Mouse (Mus musculus) kidney, embryonic 14.5 days (tissue): ENCODE measurements around the gene Atcay. TPM values are rescaled to one million over a fixed set of nuclear protein-coding genes. Genes with fewer than 3 reads are reported as not detected.
A peak's percentile ranks its signal among the peaks of the same experiment; 100 is the strongest.

Experiments
- ATAC-seq: fragments of 200-750 bp; cut with Nextera tagmentation; 2 replicates; pipeline ENCODE4 v1.8.0; 2017; ENCODE audit warnings: moderate number of reproducible peaks, mild to moderate bottlenecking, moderate TSS enrichment, moderate library complexity; ENCODE audit not compliant: low FRiP score, low TSS enrichment
- H3K27ac ChIP-seq: fragments of 300-500 bp; sonication (generic); 2 replicates; pipeline ENCODE4 v1.5.1; 2014; ENCODE audit warnings: low read depth, mild to moderate bottlenecking, low read length, moderate library complexity, mixed read lengths
- H3K27me3 ChIP-seq: fragments of 300-500 bp; sonication (generic); 2 replicates; pipeline ENCODE4 v1.6.1; 2014; ENCODE audit warnings: mild to moderate bottlenecking, low read length; ENCODE audit not compliant: control insufficient read depth, insufficient read depth
- H3K36me3 ChIP-seq: fragments of 300-500 bp; sonication (generic); 2 replicates; pipeline ENCODE4 v1.6.1; 2014; ENCODE audit warnings: low read length, mixed read lengths; ENCODE audit not compliant: control insufficient read depth, insufficient read depth
- H3K4me1 ChIP-seq: fragments of 300-500 bp; sonication (generic); 2 replicates; pipeline ENCODE4 v1.6.1; 2014; ENCODE audit warnings: low read length, mixed read lengths; ENCODE audit not compliant: control insufficient read depth, insufficient read depth
- H3K4me2 ChIP-seq: fragments of 300-500 bp; sonication (generic); replicated peaks from 2 replicates; pipeline ENCODE4 v1.6.1; 2014; ENCODE audit warnings: low read depth, mild to moderate bottlenecking, low read length
- H3K4me3 ChIP-seq: fragments of 300-500 bp; sonication (generic); 2 replicates; pipeline ENCODE4 v1.5.1; 2014; ENCODE audit warnings: mild to moderate bottlenecking, low read length
- H3K9ac ChIP-seq: fragments of 300-500 bp; sonication (generic); 2 replicates; pipeline ENCODE4 v1.6.1; 2014; ENCODE audit warnings: low read depth, mild to moderate bottlenecking, low read length, moderate library complexity
- H3K9me3 ChIP-seq: fragments of 300-500 bp; sonication (generic); 2 replicates; pipeline ENCODE4 v1.6.1; 2016; ENCODE audit warnings: low read length; ENCODE audit not compliant: control insufficient read depth
- WGBS: fragments of 180-500 bp; shearing (Covaris S2); extraction: QIAGEN DNeasy Blood & Tissue Kit; methylation state at CpG from one replicate; pipeline ENCODE4 v1.1.7; 2014; 5-methylcytosine and 5-hydroxymethylcytosine counted together
- polyA plus RNA-seq: library from polyadenylated mRNA; unstranded; fragments of >200 nt; fragmentation: Nextera tagmentation; extraction: Ambion mirVana; gene quantifications from 2 replicates; pipeline ENCODE4 v1.2.1, GENCODE M21; 2014

The Atcay gene
- 0.19 and 0.23 TPM in 2 replicates for polyA plus RNA-seq

DNA sequence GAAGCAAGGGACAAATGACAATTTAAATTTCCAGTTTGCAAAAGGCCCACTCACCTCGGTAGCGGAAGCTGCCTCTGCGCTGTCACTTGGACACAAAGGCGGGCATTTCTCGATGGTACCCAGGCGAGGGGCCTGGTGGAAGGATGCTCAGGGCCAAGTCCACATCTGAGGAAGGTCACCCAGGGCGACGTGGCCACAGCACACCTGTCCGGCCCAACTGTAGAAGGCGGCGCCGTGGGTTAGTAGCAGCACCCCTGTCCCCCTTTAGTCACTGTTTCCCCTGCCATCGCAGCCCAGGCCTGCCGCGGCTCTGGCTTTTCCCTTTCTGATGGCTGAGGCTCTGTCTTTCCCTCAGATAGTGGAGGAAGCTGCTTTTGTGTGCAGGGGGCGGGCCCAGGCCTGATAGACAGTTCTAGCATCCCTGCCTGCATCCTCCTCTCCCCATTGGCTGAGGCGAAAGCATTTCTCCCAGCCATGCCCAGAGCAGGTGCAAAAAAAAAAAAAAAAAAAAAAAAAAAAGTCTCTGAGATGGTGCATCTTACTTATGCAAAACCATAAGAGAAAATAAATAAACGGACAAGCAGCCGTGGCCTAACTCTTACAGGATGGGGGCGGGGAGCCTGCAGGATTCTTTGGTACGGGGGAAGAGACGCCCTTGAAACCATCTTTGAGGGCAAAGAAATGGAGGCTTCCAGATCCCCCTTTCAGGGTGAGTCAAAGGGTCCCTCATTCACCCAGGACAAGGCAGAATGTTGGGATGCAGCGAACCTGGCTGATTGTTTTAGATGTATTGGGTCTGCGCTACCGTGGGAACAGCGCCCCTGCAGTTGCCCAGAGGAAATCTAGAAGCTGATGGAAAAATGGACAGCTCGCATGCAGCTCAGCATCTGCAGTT lies at the start of gene Atcay:
TSS of gene Atcay (minus strand) at position 396 of the 895 bp plus-strand sequence.
- Histone ChIP-seq H3K27me3 (peaks cover 30% of the 10 kb centered on the region), H3K9me3 (no peaks in the 10 kb centered on the region), H3K36me3 (no peaks in the 10 kb centered on the region), H3K9ac (no peak within 1 kb of the TSS), H3K4me1 (peaks cover 8% of the 10 kb centered on the region), H3K4me3 (peak within 1 kb of the TSS; percentile 12; the same call in 1 of the 2 replicates), H3K27ac (no peak within 1 kb of the TSS), H3K4me2 (peak within 1 kb of the TSS; percentile 22)
- WGBS, result 10% methylated on average over 27 of the region's 27 CpGs
- no peak for ATAC-seq

- no peak for ATAC-seq
- H3K9ac ChIP-seq, result no peak overlapping the region
- no peaks in the 10 kb centered on the region for H3K36me3 ChIP-seq
- H3K4me1 ChIP-seq, result peaks cover 3% of the 10 kb centered on the region; the same call in 1 of the 2 replicates
- WGBS, result 24% methylated on average over 10 of the region's 10 CpGs
- no peak overlapping the region for H3K4me3 ChIP-seq
- H3K9me3 ChIP-seq, result no peaks in the 10 kb centered on the region
- H3K27ac ChIP-seq, result no peak overlapping the region
- H3K27me3 ChIP-seq, result peaks cover 13% of the 10 kb centered on the region
- H3K4me2 ChIP-seq, result no peak overlapping the region
Observed at GRCm38 (mm10) chr10:81279496-81279895, 48.9 kb upstream of the Atcay start.

GRCm38 (mm10) chr10:81277676-81278075 lies 47.0 kb upstream of the Atcay start:
- Histone ChIP-seq H3K27ac (no peak overlapping the region), H3K4me2 (no peak overlapping the region), H3K4me1 (no peaks in the 10 kb centered on the region), H3K4me3 (no peak overlapping the region), H3K9ac (no peak overlapping the region), H3K9me3 (no peaks in the 10 kb centered on the region), H3K27me3 (no peaks in the 10 kb centered on the region), H3K36me3 (peaks cover 10% of the 10 kb centered on the region)
- WGBS, result 83% methylated on average over 22 of the region's 22 CpGs
- no peak for ATAC-seq

GRCm38 (mm10) chr10:81273842-81274241 lies 43.2 kb upstream of the Atcay start:
- Histone ChIP-seq H3K36me3 (peaks cover 33% of the 10 kb centered on the region), H3K4me1 (peaks cover 5% of the 10 kb centered on the region; the same call in 1 of the 2 replicates), H3K9me3 (no peaks in the 10 kb centered on the region), H3K27ac (no peak overlapping the region), H3K9ac (no peak overlapping the region), H3K4me3 (no peak overlapping the region), H3K4me2 (no peak overlapping the region), H3K27me3 (no peaks in the 10 kb centered on the region)
- 94% methylated on average over 19 of the region's 19 CpGs for WGBS
- no peak for ATAC-seq

DNA sequence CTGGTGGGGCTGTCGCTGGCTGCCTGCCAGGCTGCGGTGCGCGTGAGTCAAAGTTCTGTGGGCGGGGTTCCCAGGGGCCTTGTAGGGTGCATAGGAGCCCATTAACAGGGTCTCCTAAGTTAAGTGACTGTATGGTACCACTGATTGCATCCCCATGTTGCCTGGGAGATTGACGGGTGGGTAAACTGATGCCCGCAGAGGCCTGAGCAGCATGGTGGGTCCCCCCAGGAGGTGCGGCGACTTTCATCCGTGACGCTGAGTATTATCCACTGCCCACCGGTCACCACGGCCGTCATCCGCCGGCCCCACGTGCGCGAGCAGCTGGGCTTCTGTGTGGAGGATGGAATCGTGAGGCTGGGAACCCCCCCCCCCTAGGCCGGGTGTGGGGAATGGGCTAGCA lies 41.7 kb upstream of the Atcay start:
- H3K27me3 ChIP-seq, result no peaks in the 10 kb centered on the region
- no peak overlapping the region for H3K9ac ChIP-seq
- peaks cover 10% of the 10 kb centered on the region; the same call in 1 of the 2 replicates for H3K4me1 ChIP-seq
- no peak overlapping the region for H3K4me3 ChIP-seq
- WGBS, result 94% methylated on average over 21 of the region's 21 CpGs
- peaks cover 33% of the 10 kb centered on the region for H3K36me3 ChIP-seq
- no peak overlapping the region for H3K27ac ChIP-seq
- no peak overlapping the region for H3K4me2 ChIP-seq
- no peaks in the 10 kb centered on the region for H3K9me3 ChIP-seq
- ATAC-seq, result no peak

DNA sequence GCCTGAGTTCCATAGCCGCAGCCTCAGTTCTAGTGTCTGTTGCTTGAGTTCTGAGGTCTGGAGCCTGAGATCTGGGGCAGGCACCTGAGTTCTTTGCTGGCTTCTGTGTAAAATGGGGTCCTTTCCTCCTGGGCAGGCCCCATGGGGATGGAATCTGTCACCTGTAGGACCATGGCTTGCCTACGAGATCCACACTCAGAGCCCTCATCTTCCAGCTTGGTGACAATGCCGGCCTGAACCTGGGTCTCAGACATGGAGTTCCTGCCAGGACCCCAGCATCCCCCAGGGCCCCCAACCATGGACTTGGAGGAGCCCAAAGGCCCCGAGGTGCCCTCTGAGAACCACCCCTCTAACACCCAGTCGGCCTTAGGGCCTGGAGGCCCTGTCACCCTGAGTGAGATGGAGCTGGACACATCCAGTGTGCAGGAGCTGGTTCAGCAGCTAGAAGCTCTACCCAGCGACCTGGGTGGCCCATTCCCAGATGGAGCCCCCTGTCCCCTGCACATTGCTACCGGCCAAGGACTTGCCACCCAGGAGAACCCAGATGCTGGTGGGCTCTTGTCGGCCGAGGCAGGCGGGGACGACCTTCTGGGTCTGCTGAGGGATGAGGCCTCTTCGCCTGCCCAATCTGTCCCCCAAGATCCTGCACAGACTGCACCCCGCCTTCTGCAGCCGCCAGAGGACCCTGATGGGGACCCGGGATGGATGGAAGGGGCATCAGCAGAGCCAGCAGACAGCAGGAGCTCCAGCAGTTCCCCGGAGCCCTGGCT lies 38.2 kb upstream of the Atcay start:
- Histone ChIP-seq H3K36me3 (peaks cover 51% of the 10 kb centered on the region), H3K27ac (no peak overlapping the region), H3K4me3 (peak overlapping the region; percentile 79), H3K9ac (peak overlapping the region; percentile 89), H3K4me1 (peaks cover 19% of the 10 kb centered on the region; the same call in 1 of the 2 replicates), H3K4me2 (peak overlapping the region; percentile 91), H3K27me3 (no peaks in the 10 kb centered on the region), H3K9me3 (no peaks in the 10 kb centered on the region)
- 82% methylated on average over 16 of the region's 16 CpGs for WGBS
- no peak for ATAC-seq

GRCm38 (mm10) chr10:81268056-81268455 lies 37.4 kb upstream of the Atcay start:
- Histone ChIP-seq H3K9ac (peak overlapping the region; percentile 89), H3K4me3 (peak overlapping the region; percentile 79), H3K4me1 (peaks cover 19% of the 10 kb centered on the region; the same call in 1 of the 2 replicates), H3K27ac (no peak overlapping the region), H3K27me3 (no peaks in the 10 kb centered on the region), H3K9me3 (no peaks in the 10 kb centered on the region), H3K4me2 (peak overlapping the region; percentile 91), H3K36me3 (peaks cover 50% of the 10 kb centered on the region)
- under 1% methylated on average over 23 of the region's 23 CpGs for WGBS
- ATAC-seq, result peak; percentile 50; the same call in 1 of the 2 replicates

GRCm38 (mm10) chr10:81266211-81267105 lies 35.8 kb upstream of the Atcay start, which contains the start of the genes Mrpl54 and Apba3:
TSS of gene Mrpl54 (minus strand) at chr10:81266934.
TSS of gene Apba3 (plus strand) at chr10:81266960.
- Histone ChIP-seq H3K9me3 (no peaks in the 10 kb centered on the region), H3K9ac (peak within 1 kb of the TSS; percentile 85), H3K27ac (peak within 1 kb of the TSS; percentile 79), H3K4me1 (peaks cover 19% of the 10 kb centered on the region; the same call in 1 of the 2 replicates), H3K36me3 (peaks cover 44% of the 10 kb centered on the region), H3K4me2 (peak within 1 kb of the TSS; percentile 91), H3K4me3 (peak within 1 kb of the TSS; percentile 79), H3K27me3 (no peaks in the 10 kb centered on the region)
- ATAC-seq, result peak; percentile 94
- WGBS, result under 1% methylated on average over 48 of the region's 48 CpGs
